Mouse (Mus musculus) E14TG2a.4 (cell line): Measurements from ENCODE around the gene Gm19426.

Source experiments
- CTCF ChIP-seq: conservative IDR thresholded peaks from 2 replicates; pipeline ENCODE4 v1.5.1; 2014; ENCODE audit warnings: low read length
- NANOG ChIP-seq: IDR thresholded peaks from 2 replicates; pipeline ENCODE4 v1.6.1; 2014; ENCODE audit warnings: borderline replicate concordance, low read length, mixed read lengths
- POU5F1 ChIP-seq: IDR thresholded peaks from 2 replicates; pipeline ENCODE4 v1.6.1; 2014; ENCODE audit warnings: low read length, borderline replicate concordance

DNA sequence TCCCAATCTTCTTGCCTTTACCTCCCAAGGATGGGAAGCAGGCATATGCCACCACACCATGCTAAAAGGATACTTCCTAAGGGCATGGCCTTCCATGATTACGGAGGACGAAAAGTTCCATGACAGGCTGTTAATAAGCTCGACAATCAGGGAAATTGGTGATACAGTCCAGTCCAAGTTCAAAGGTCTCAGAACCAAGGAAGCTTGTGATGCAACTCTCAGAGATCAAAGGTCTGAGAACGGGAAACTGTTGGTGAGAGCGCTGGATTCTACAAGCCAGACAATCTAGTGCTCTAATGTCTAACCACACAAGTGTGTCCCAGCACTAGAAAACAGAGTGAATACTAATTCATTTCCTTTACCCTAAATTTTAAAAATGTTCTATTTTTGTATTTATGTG, 12.8 kb upstream of the Gm19426 start:
- no peak for TF ChIP-seq CTCF
- TF ChIP-seq POU5F1, result no peak
- TF ChIP-seq NANOG, result no peak
